Mouse (Mus musculus): ENCODE measurements at regions not wholly inside any gene's neighbourhood (a gene's known extent, or its start where the extent isn't known, plus 50 kb on each side); places are given as distances from the start of the nearest gene placed in this dataset.

DNA sequence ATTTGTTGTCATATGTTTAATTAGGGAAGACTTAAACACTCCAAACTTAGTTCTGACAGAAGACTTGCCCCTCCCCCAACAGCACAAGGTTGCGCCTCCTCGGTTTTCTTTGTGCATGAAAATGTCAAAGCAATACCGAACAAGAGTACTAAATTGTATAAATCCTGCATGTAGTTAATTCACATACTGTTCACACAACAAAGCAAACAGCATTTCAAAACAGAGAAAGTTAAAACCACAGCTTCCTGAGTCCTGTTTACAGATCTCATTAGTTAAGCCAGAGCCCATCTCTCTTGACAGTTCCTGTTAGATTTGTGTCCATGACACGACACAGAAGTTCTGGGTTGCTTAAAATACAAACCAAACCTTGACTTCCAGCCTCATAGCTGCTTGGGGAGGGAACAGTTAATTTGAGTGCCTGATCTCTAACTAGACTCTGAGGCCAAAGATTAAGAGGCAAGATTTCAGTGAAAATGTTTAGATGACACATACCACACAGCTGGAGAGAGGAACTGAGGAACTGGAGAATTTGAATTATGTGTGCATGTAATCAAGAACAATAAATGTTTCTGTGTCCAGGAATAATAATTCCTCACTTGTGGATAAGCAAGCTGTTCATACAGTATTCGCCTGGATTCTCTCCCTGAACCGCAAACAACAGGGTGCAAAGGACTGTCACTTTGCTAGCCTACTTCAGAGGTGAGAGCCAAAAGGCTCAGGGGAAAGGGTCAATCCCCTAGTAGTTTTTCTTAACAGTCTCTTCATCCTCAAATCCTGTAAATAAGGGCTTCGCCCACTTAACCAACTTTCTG, 113.3 kb upstream of the Tbl1xr1 start:
- DNase-seq (ENCODE audit: low spot score) = no peak

DNA sequence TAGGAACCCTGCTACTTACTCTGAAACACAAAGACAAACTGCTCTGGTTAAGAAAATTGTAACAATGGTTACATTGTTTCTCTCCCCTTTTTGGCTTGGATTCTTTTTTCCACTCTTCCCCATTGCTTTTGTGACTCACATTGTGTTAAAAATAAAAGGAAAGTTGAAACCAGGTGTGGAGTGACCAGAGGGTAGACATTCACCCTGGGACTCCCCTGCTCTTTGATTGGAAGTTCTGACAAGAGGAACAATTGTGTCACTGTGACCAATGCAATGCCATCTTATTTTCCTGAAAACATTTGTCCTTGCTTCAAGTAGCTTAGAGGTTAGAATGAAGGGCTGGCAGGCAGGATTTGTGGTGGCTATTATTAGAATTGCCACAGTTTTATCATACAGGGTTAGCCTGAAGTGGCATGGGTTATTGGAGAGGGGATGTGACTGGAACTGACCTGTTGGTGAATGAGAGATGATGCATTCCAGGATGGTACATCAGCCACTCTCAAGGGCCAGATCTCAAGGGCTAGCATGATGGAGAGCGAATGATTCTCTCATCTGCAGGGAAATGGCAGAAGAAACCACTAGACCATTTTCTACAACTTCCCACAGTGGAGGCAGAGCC, 112.6 kb upstream of the Tbl1xr1 start:
- no peak for DNase-seq (ENCODE audit: low spot score)

DNA sequence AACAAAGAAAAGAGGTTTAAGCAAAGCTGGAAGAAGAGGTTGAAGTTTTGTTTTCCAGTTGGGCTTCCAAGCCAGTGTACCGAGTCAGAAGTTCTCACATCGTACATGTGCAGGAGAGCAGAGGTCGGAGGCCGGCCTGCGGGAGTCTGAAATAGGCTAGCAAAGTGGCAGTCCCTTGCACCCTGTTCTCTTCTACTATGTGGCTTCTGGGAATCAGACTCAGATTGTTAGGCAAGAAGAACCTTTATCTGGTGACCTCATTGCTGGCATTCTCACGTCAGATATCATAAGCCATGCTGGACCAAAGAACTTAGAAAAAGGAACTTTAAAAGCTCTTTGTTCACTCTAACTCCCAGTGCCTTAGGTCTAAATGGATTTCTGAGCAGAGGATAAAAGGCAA, 112.0 kb upstream of the Tbl1xr1 start:
- no peak for DNase-seq (ENCODE audit: low spot score)

DNA sequence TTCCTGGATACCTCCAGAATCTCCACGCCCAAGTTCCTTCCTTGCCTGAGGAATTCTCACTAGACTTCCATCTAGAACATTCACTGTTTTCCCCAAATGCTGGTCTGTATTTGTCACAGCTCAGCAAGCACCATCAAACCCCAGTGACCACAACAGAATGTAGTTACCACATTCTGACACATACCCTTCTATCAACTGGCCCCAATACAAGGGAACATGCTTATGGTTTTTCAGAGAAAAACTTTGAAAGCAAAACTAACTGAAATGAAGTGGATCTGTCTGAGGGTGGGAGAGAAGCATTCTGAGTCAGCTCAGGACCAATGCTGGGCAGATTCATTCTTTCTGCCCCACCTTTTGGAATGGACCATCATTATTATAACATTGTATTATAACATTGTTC, 110.9 kb upstream of the Tbl1xr1 start:
- DNase-seq (ENCODE audit: low spot score) = no peak

DNA sequence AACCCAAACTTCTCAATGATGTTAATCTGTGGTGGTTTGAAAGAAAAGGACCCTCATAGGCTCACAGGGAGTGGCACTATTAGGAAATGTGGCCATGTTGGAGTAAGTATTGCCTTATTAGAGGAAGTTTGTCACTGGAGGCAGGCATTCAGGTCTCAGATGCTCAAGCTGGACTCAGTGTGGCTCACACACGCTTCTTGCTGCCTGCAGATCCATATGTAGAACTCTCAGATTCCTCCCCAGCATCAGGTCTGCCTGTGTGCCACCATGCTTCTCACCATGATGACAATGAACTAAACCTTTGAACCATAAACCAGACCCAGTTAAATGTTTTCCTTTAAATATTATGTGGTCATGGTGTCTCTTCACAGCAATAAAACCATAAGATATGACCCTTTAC, 104.7 kb upstream of the Tbl1xr1 start:
- no peak for DNase-seq (ENCODE audit: low spot score)

DNA sequence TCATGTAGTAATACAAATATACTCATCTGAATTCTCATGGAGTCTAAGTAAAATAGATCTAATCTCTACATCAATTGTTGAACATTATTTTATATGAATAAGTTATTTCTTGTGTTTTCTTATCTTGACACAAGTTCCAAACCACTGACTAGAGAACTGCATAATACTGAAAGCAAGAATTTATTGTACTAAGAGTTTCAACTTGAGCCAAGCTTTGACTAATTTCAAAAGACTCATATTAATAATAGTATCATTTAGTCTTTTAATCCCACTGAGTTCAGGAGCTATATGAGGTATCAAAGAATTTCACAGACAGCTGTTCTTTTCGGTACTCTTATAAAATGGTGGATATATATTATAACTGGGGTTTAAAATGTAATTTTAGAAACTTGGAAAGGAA, 103.3 kb upstream of the Tbl1xr1 start:
- no peak for DNase-seq (ENCODE audit: low spot score)

DNA sequence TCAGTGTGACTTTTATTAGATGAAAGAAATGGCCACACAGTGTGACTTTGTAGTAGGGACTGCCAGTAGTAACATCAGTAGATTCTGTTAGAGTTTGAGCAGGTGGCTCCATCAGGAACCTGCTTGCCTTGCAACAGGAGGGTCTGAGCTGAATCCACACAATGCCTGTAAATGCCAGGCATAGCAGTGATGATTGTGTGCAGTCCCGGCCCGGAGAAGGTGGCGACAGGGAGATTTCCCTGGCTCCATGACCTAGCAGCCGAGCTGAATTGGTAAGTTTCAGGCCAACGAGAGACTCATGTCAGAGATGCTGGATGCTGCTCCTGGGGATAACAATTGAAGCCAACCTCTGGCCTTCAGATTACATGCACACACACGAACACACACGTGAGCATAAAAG, 102.8 kb upstream of the Tbl1xr1 start:
- no peak for DNase-seq (ENCODE audit: low spot score)

DNA sequence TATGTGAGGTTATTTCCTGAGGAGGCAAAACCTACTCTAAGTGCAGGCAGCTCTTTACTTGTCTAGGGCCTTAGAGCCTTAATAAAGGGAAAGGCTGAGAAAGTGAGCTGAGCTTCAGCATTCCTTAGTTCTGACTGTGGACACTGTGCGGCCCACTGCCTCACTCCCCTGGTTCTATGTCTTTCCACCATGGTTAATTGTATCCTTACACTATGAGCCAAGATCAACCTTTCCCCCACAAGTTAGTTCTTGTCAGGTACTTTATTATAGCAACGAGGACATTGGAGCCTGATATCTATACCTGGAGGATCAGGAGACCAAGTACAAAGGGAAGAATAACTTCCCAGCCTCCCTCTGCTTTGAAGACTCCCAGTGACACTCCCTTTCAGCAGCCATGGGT, 101.7 kb upstream of the Tbl1xr1 start:
- no peak for DNase-seq (ENCODE audit: low spot score)

DNA sequence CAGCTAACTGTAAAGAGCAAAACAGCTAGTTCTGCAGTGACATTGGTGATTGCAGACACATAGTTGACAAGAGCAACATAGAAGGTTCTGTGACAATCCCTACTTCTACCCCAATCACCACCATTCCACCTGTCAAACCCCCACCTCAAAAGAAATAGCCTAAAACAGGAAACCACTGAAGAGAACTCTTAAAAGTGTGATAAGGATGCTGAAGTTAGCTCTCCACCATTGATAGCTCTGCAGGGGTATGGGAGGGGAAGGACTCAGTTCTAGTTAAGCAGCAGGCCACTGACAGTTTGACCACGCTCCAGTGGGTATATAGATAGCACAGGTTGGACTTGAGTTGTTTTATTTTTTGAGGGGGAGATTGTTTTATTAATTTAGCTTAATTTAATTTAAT, 98.7 kb upstream of the Tbl1xr1 start:
- DNase-seq (ENCODE audit: low spot score) = no peak

DNA sequence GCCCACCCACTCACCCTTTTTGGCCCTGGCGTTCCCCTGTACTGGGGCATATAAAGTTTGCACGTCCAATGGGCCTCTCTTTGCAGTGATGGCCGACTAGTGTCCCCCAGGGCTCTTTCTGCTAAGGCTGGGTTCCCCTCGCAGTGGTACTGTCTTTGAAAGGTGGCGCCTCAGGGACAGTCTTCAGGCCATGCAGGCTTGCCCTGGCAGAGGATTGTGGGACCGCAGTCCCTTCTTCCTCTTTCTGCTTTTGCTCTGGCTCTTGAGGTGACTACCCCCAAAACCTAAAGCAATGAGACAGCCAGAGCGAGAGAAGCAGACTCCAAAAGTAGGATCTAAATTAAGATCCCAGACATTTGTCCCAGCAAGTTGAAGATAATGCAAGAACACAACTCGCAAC, 93.5 kb upstream of the Tbl1xr1 start:
- no peak for DNase-seq (ENCODE audit: low spot score)

DNA sequence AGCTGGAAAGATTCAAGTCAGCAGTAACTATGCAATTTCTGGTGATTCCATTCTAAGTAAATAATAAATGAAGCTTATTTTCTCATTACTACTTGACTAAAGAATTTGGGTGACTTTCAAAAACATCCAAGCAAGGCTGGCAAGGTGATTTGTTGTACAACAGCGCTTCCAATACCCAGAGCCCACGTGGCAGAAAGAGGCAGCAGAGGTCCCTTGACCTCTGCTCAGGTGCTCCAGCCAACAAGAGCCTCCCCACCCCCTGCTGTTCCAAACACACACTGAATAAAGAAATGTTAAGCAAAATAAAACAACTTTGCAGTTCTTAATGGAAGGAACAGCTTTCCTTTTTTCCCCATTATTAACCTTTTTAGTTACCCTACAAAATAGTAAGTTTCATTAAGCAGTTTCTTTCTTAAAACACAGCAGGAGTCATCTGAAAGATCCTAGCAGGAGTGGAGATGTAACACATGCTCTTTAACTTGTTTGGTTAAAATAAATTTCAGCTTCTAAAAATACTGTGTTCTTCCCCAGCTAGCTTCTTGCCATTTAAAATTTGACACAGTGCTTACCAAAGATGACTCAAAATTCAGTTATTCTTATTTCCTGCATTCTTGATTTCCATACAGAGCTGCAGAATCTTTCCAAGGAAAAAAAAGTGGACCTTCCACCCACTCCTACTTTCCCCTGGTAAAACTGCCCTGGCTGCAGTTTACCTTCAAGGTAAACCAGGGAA, 92.3 kb upstream of the Tbl1xr1 start:
- DNase-seq (ENCODE audit: low spot score) = no peak

DNA sequence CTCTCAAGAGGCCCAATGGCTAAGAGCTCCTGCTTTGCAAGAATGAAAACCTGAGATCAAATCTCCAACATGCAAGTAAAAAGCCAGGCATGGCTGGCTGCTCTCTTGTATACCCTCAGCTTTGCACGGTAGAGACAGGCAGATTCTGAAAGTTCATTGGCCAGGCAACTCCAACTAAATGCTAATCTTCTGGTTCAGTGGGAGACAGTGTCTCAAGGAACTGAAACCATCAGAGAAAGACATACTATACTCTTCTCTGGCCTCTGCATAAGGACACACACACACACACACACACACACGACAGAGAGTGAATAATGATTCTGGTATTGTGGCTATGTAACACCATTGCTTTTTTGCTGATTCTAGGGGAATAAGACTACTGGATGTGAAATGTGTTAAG, 91.6 kb upstream of the Tbl1xr1 start:
- DNase-seq (ENCODE audit: low spot score) = no peak

DNA sequence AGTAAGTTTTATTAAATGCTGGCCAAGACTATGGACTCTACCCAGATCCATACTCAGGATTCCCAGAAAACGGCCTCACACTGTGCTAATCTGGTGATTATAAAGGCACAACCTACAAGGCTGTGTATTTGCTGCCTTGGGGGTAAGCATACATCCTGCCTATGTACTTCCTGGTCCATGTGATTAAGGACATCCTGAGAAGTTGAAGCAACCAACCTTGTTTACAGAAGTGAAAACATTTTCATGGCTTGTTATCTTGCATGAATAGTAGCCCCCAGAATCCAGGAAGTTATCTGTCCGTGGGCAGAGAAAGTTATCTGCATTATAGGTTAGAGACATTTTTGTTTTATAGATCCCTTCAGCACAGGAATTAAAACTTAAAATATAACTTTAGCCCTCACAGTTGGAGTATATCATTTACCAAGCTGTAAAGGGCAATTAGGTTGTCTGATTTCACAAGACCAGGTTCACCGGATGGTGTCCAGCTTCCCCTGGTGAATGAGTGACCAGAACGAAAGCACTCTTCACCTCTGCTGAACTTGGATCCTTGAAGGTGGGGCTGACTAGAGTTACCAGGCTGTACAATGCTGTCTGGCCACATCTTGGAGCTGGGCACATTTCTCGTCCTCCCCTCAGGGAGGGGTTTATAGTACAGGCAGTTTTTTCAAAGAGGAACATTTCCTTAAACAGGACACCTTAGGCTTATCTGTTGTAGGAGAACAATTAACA, 90.1 kb upstream of the Tbl1xr1 start:
- DNase-seq (ENCODE audit: low spot score) = no peak

DNA sequence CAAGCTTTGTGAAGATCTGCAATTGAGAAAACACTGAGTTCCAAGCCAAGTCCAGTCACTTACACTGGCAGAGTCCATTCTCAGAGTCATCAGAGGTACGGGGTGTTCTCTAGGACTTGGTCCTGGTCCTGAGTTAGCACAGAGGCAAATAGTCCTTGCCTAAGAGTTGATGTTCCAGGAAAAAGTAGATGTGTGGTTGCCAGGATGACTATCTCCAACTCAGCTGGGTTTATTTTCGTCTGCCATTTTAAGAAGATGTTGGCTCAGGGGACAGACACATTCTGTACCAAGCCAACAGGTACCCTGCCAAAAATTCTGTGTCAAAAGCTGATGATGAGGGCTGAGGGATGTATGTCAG, 89.6 kb upstream of the Tbl1xr1 start:
- no peak for DNase-seq (ENCODE audit: low spot score)

DNA sequence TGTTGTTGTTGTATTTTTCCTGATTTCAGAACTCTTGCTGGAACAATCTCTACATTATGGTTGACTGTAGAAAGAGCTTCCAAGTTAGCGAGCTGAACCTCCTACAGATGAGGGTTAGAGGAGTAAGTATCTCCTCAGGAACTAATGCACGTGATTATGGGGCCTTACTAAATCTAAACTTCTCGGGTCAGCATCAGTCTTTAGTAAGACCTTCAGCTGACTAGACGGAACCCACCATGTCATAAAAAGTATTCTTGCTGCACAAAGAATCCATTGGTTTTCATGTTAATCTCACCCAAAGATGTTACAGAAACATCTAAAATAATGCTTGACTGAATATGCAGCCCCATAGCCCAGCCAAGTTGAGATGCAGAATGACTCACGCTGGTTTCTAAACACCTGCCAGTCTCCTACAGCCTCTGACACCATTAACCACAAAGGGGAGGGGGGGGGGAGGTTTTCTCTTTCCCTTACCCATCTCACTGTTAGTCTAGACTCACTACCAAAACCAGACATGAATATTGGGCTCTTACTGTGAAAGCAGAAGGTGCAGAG, 88.9 kb upstream of the Tbl1xr1 start:
- DNase-seq (ENCODE audit: low spot score) = no peak

DNA sequence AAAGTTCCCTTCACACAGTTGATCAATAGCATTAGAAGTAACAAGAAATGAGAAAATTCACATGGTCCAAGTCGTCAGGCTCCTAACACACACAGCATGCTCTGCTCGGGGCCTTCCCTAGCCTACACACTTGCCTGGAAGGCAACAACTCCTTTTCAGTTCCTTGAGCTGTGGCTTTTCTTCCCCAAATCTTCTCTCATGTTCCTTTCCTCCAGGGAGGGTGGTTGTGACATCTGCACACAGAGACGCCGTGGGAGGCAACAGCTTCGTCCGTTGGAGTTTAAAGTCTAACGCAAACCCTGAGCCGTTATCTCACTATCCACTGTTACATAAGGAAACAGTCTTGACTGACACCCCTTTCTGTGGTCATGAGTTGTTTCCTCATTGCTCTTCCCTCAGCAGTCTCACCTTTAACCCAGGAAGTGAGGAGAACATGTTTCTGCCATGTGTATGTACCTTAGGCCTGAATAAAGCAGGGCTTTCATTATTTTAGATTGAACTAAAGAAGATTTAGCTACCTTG, 88.4 kb upstream of the Tbl1xr1 start:
- DNase-seq (ENCODE audit: low spot score) = peak; percentile 19

DNA sequence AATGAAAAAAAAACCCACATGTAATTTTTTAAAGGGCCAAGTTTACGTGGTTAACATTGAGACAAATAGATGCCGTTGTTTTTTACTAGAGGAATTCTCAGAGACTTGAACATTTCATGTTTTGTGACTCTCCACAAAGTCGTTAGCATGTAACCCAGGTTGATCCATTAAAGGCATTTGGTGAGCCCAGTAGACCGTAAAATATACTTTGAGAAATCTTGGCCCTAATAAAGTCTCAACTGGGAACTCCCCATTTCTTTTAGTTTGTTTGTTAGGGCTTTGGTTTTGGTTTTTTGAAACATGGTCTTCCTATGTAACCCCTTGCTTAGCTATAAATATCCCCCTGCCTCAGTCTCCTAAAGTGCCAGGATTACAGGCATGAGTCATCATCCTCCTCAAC, 85.9 kb upstream of the Tbl1xr1 start:
- no peak for DNase-seq (ENCODE audit: low spot score)

DNA sequence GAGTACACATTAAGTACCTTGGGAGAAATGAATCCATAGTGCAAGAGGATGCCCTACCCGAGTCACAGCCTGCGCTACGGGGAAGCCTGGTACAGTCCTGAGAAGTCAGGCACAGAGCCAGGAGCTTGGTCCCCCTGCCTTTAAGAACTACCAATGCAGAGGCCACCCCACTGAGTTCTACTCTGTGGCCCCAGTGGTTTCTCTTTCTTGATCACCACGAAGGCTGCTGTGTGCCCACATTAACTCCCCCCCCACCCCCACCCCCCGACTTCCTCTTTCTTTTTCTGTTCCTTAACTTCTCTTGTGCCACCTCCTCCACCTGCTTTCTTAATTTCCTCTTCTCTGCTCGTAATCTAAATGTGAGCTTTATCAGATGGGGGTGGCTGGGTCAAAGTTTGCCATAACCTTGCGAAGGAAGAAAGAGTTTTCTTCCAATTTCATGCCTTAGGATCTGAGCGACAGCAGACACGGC, 84.7 kb upstream of the Tbl1xr1 start:
- no peak for DNase-seq (ENCODE audit: low spot score)

DNA sequence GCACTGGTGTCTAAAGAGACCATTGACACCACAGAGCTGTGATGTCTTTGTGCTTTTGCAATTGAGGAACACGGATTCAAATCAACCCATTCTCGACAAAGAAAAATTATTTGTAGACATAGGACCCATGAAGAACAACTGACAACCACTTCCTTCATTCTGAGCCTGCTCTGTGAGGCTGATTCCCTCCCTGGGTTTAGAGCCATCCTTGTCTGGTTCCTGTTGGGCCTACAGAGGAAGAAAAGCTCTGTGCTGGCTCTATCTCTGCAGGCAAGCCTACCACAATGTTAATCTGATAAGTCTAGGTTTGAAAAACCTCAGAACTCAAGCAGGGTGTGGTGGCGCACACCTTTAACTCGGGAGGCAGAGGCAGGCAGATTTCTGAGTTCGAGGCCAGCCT, 84.2 kb upstream of the Tbl1xr1 start:
- DNase-seq (ENCODE audit: low spot score) = no peak

DNA sequence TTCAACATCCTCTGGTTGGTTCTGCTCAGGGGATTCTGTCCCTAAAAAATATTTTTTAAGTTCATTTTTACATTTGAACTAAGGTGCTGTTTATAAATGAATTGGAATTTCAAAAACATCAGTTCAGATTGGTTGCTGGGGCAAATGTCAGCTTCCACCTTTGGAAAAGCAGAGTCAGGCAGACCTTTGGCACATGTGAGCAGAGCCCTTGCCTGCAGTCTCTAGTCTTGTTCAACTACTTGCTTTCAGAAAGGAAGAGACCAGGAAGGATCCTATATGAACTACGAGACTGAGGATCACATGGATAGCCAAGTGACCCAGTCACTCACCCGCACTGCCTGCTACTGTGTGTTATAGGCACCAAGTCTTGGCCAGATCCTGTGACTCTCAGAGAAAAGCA, 82.5 kb upstream of the Tbl1xr1 start:
- DNase-seq (ENCODE audit: low spot score) = no peak

DNA sequence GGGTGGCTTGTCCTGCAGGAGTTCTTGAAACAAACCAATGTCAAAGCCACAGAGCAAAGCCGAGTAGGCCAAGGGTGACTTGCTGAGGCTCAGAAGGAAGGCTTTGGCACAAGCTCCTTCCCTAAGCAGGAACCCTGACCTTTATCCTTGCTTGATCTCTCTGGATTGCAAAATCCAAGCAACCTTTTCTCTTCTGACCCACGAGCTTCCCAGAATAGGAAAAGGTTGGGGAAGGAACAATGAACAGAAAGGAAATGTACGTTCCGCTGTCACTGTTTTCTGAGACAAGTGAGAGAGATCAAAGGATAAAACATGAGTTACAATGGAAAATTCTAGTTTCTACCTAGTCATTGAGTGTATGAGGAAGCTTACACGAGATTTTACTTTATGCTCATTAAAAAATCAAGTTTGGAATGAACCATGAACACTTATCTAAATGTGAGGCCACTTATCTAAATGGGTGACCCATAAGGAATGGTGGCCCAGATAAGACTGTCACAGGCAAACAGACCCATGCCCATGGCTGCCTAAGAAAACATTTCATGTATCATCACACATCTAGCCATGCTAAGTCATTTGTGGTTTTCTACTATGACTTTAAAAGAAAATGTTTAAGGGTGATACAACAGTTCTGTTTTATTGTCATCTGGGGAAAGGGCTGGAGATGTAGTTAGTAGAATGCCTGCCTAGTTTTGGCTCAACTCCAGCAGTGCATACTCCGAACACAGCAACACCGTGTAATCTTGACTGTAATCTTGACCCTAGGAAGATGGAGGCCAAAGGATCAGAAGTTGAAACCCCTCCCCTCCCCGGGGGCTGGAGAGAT, 80.7 kb upstream of the Tbl1xr1 start:
- peak; percentile 15 for DNase-seq (ENCODE audit: low spot score)
